Mouse (Mus musculus) kidney, postnatal 10 days (tissue): ENCODE measurements around the gene Foxn1.

Experiments used
- DNase-seq: peaks from one replicate; pipeline ENCODE4 v3.0.0; 2021; ENCODE audit warnings: mixed read lengths

Gene Foxn1

DNA sequence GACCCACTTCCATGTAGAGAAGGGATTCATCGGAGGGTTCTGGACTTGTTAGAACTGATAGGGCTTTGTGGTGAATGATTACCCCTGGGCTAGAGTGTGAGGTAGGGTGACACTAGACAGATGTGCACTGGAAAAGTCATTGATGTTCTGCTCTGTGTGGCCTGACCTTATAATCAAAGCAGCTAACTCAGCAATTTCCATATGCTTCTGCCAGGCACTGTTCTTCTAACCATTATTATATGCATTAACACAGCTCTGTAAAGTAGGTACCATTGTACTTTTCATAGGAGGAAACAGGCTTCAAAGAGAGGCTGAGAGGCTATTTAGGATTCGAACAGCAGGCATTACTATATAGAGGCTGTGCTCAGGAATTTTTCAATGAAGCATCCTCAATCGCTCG, 59.1 kb downstream of the Foxn1 start:
- no peak for DNase-seq

- DNase-seq: no peak
Measured at GRCm38 (mm10) chr11:78324965-78325364, 61.4 kb downstream of the Foxn1 start.

- no peak for DNase-seq
Measured at GRCm38 (mm10) chr11:78324000-78324785, 62.2 kb downstream of the Foxn1 start.

- DNase-seq: peak; percentile 90
Measured at GRCm38 (mm10) chr11:78322860-78323259, 63.5 kb downstream of the Foxn1 start, which contains the start of gene Aldoc. Aldoc (plus strand) TSS chr11:78322968.

- DNase-seq: no peak
Measured at GRCm38 (mm10) chr11:78322076-78322831, 64.1 kb downstream of the Foxn1 start.

DNA sequence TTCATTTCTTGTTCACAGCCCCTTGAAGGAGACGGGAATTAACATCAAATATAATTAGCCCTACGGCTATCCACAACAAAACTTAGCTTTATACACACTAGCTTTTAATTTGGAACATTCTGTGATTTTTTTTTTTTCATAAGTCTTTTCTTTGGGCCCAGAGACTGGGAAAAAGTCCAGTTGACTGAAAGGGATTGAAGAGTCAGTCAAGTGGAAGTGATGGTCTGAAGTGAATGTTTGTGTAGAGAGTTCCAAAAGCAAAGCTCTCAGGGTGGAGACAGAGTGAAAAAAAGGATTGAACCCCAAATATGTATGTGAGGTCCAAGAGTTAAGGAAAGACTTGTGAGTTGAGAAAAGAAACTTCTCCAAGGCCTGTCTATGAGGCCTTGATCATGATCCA, 67.9 kb downstream of the Foxn1 start:
- DNase-seq: no peak

- no peak for DNase-seq
Measured at GRCm38 (mm10) chr11:78313662-78314061, 72.7 kb downstream of the Foxn1 start.

GRCm38 (mm10) chr11:78310861-78311511, 75.4 kb downstream of the Foxn1 start:
- DNase-seq: no peak
